Mouse (Mus musculus): ENCODE results near the gene 1810062G17Rik. TPM values are rescaled to one million over a fixed set of nuclear protein-coding genes. Genes with fewer than 3 reads are reported as not detected.
A peak's percentile ranks its signal among the peaks of the same experiment; 100 is the strongest.

1810062G17Rik gene
- total RNA-seq, 4 experiments from 2014 or later = 0.50 TPM; not detected in 3

GRCm38 (mm10) chr3:36501546-36501945 lies 25.8 kb downstream of the 1810062G17Rik start:
- DNase-seq (ENCODE audit: low spot score in 2 of 2) = no peak

DNA sequence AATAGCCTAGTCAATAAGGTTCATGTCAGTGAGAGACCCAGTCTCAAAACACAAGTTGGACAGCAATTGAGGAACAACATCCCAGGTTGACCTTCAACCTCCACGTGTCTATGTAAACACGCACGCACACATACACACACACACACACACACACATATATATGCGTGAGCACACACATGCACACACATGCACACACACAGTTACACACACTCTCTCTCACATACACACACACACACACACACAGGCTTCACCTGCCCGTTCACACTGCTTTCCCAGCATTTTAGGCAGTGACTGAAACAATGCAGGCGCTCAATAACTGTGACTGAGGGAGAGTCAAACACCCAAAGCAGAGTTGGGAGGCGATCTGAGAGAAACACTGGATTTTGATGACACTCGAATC lies 29.6 kb downstream of the 1810062G17Rik start:
- DNase-seq (ENCODE audit: low spot score in 2 of 2) = no peak

DNA sequence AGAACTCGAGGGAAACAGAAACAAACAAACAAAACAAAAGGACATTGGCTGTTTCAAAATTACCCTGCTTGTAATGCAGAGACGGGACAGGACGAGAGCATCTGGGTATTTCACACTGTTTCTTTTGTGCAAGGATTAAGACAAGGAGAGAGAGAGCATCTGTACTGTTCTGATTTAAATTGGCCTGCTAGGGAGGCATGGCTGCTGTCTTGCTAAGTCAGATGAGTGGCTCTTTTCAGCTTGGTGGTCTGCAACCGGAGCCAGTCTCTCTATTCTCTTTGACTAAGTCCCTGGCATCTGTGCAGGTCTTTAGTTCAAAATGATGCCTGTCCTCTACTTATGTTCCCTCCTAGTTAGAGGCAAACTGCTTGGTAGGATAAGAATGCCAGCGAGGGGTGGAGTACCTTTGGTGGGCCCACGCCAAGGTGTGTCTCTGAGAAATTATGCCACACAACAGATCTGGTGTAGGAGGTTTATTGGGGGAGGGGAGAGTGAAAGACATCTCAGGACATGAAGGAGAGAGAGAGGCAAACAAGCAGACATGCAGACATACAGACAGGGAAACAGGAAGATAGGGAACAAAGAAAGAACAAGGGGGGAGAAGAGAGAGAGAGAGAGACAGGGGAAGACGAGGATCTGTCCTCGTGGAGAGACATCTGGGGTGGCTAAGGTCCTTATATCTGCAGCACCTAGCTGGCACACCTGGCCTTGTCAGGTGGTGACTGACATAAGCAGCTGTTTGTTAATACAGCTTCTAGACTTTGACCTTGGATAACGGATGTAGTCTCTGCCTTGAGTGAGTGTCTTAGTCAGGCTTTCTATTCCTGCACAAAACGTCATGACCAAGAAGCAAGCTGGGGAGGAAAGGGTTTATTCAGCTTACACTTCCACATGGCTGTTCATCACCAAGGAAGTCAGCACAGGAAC lies 30.3 kb downstream of the 1810062G17Rik start:
- no peak for DNase-seq (ENCODE audit: low spot score in 2 of 2)

DNA sequence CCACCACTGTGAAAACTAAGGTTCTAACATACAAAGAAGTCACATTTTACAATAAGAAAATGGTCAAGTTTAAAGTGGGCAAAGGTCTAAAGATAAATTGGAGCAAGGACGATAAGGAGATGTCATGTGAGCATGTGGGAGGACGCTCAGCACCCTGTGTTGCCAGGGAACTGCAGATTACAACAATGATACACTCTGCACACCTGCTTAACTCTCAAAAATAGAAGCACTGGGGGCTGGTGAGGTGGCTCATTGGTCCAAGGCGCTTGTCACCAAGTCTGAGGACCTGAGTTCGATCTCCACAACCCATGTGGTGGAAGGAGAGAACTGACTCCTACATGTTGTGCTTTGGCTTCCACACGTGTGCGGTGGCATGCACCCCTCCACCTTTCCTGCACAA lies 35.8 kb downstream of the 1810062G17Rik start:
- no peak for DNase-seq (ENCODE audit: low spot score in 2 of 2)

- peak in 1 of 2 experiments; percentile 78 for DNase-seq (ENCODE audit: low spot score in 2 of 2)
Measured at GRCm38 (mm10) chr3:36516196-36516595, 40.5 kb downstream of the 1810062G17Rik start.

GRCm38 (mm10) chr3:36521073-36522060 lies 45.6 kb downstream of the 1810062G17Rik start, which contains the start of gene Gm11549:
Gene Gm11549, minus strand, starts transcription at chr3:36521813.
- DNase-seq (ENCODE audit: low spot score in 2 of 2) = peak in 1 of 2 experiments; percentile 48

DNA sequence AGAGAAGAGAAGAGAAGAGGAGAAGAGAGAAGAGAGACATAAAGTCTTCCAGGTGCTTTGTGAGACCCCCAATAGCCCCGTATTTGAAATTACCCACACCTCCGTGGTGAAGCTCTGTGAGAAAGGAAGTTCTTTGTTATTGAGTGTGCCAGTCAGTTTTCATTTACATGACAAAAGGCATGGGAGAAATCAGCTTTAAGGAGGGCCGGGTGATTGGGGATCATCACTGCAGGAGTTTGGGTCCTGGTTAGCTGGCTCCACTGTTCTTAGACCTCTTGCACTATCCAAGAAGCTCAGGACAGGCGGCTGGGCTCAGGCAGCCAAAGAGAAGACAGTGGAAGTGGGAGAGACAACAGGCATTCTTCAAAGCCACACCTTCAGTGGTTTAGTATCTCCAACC lies 46.4 kb downstream of the 1810062G17Rik start:
- DNase-seq (ENCODE audit: low spot score in 2 of 2) = no peak

DNA sequence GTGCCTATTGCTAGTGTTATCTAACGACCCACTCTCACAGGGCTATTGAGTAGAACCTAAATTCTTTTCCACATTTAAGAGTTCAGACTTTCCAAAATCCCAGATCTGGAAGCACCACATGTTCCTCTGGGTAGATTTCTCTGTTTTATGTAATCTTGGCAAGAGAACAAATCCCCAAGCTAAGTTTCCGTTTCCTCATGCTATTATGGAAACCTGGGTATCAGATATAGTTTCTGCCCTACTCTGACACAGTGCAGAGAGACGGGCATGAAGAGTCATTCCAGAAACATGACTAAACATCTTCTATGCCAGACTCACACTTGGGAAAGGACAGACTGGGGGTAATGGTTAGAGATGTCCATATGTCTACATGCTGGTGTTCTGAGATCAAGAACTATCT lies 48.7 kb downstream of the 1810062G17Rik start:
- no peak for DNase-seq (ENCODE audit: low spot score in 2 of 2)

- DNase-seq (ENCODE audit: low spot score in 2 of 2) = peak; percentile 48 to 89
Measured at GRCm38 (mm10) chr3:36530345-36530744, 54.6 kb downstream of the 1810062G17Rik start.

DNA sequence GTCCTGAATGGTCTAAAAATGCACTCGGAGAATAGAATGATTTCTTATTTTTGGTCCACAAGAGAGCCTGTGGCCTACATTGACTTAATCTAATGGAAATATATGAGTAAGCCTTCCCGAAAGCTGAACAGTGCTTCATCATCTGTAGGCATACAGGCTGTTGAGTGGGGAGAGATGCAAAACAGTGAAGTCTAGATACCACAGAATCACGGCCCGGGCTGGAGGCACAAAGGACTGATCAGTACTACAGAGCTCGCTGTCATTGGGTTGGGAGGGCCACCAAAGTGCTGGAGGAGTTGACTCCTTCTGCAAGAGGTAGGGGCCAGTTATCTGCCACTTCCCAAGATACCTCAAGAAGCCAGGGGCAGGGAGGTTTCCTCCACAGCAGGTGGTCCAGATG lies 55.0 kb downstream of the 1810062G17Rik start:
- DNase-seq (ENCODE audit: low spot score in 2 of 2) = no peak

DNA sequence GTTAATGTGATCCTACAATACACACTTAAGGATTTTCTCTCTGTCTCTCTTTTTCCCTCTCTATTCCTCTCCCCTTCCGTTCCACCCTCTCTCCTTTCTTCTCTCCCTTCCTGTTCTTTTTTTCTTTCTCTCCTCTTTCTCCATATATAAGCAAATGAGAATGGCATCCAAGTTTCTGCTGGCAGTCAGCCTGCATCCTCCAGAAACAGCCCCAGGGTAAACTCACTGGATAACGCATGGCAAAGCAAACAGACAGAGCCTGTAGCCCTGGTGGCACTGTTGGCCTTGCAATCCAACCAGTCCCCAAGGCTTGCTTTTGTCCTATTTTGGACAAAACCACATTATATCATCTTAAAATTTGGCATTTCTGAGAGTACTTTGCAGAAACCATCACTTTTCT lies 55.5 kb downstream of the 1810062G17Rik start:
- DNase-seq (ENCODE audit: low spot score in 2 of 2) = no peak

Small RNAs within 50 kb of the gene (microRNA-seq; reads per million reads assigned to microRNA genes)
- gene Mir7009 = 0 reads per million in 2 experiments

Other genes starting within 250 kb of the 1810062G17Rik start
- gene Anxa5, start within 50 bp of the 1810062G17Rik start, total RNA-seq (2022) = 10 to 100 TPM; 71.4 to 98.2 (median 85.5) TPM
- gene Gm11549, start 45.9 kb downstream of the 1810062G17Rik start, total RNA-seq (2022) = 10 to 100 TPM; 24.5 to 30.0 (median 28.1) TPM
- 10 to 100 TPM; 40.6 to 42.9 (median 40.8) TPM for gene Exosc9, start 76.7 kb downstream of the 1810062G17Rik start, total RNA-seq (2022)
- 1 to 10 TPM in 3 of 4 experiments, under 1 TPM in 1; 0.99 to 1.4 (median 1.1) TPM for gene Ccna2, start 96.2 kb downstream of the 1810062G17Rik start, total RNA-seq (2022)
- 10 to 100 TPM; 15.3 to 18.1 (median 17.0) TPM for gene Bbs7, start 137.5 kb downstream of the 1810062G17Rik start, total RNA-seq (2022)
- gene Trpc3, start 214.2 kb downstream of the 1810062G17Rik start, total RNA-seq (2022) = 10 to 100 TPM; 13.8 to 32.3 (median 19.6) TPM

Data from left cerebral cortex, adult 8-10 months (tissue).